Mouse (Mus musculus) adrenal gland, adult 18-20 months (tissue): ENCODE measurements at regions not wholly inside any gene's neighbourhood (a gene's known extent, or its start where the extent isn't known, plus 50 kb on each side); places are given as distances from the start of the nearest gene placed in this dataset.
"Not testable (repeated sequence)": the region's sequence is repeated elsewhere in the genome, so short reads cannot be mapped to it uniquely, and the experiment has no call there.

Experiments
- DNase-seq, 2 experiments: peaks; one replicate each; pipeline ENCODE4 v3.0.0; 2021 to 2022; ENCODE audit warnings: low spot score in 2 of 2

DNA sequence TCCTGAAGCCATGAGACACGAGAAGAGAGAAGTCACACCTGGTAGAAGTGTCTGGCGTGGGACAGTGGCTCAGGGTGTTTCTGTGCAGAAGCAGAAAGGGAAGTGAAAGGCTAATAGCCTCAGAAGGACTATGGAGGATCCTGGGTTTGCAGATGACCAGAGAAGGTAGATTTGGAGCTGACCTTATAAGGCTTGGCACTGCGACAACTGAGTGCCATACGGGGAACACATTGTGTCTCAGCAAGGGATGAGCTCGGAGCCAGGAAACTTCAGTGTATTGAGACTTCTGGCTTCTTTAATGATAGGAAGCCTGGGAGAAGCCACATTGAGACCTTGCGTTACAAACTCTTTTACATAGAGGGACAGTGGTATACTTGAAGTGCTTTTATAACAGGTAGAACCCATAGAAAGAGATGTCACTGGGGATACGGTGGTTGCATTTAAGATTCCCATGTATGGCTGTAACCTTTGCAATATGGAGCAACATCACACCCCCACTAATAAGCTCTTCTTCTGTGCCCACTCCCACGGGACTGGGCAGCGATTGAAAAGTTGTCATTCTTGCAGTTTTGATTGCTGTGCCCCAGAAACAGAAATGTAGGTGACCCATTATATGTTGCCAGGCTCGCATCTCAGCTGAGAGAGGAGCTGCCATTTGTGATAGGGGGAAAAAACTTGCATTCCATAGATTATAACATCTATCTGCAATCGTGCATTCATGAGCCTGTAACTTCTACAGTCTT, 61.8 kb upstream of the Dync1i1 start:
- DNase-seq: no peak

DNA sequence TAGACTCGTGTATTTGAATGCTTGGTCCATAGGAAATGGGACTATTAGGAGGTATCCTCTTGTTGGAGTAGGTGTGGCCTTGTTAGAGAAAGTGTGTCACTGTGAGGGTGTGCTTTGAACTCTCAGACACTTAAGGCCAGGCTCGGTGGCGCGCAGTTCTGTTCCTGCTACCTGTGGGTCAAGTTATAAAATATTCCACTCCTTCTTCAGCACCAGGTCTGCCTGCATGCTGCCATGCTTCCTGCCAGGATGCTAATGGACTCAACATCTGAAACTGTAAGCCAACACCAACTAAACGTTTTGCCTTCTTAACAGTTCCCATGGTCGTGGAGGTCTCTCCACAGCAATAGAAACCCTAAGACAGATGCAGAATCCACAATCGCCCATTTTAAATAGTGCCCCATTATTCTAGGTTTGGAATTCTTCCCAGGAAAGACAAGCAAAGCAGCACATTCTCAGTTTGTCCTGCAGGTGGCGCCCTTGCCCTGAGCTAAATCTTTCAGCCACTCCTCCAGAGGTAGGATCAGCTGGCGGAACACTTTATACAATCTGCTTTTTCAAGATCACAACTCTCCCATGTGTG, 80.2 kb upstream of the Dync1i1 start:
- peak; percentile 71 to 73 for DNase-seq

DNA sequence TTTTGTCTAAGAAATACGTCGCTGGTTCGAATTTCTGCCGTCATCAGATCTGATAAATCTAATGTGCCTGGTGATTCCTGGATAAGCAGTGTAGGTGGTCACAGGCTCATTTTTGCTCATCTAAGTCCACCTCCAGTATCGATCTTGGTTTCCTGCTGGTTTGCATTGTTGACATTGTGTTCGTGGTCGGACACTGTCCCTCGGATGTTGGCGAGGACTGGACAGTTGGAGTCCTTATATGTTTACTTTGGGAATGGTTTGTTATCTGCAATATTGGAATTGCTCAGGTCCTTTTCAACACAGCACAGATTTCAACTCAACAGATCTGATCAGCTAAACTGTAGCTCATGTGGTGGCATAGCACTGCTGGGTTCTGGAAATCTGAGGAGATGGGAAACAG, 91.2 kb upstream of the Dync1i1 start:
- no peak for DNase-seq

DNA sequence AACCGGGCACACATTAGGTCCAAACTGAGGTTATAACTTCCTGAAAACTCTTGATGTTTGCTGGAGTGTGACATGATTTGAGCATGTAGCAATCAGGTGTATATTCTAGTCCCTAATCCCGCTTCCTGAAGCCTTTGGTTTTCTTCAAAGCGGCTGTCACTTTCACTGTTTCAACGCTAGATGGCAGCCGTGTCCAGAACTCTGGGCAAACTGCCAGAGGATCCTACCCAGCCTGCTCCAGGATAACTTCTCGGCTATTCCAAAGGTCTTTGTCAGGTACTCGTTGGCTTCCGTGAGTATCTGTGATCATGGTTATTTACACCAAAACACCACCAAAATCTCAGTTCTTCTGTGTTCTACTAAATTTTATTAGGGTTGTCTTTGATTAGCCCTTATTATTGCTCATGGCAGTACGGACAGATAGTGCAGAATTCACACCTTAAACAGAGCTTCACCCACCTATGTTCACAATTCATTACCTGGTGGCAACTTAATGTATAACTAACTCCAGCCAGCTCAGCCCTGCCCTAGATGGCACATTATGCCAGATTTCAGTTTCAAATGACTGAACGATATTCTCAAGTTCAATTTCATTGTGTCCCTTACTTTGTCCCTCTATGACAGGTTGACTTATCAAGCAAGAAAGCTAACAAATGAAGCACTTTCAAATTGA, 92.3 kb upstream of the Dync1i1 start:
- peak; percentile 57 to 66 for DNase-seq

DNA sequence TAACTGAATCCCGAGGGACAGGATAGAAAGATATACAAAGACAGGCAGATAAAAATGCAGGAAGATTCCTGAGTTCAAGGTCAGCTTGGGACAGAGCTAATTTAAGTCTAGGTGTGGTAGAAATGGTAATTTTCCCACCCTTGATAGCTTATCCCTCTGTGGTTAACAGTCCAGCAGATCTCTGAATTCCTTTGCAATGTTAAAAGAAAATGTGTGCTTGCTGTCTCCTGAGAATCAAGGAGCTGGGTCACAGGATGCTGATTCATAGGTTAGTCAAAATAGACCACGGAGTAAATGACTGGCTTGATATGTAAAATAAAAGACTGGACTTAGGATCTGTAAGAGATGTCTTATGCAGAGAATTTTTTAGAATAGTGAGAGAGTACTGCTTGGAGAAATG, 101.4 kb upstream of the Dync1i1 start:
- no peak for DNase-seq

DNA sequence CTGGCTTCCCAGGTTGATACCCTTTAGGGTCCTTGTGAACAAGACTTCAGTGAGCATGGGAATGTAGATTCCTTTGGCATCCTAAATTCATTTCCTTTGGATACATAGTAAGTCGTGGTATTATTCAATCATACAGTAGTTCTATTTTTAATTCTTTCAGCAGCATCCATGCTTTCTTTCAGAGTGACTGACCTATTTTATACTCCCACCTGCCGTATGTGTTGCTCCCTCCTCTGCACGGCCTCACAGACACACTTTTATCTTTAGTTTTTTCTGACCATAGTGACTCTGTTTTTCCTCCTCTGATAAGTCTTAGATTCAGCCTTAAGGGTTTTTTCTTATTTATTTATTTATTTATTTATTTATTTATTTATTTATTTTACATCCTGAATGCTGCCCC, 103.9 kb upstream of the Dync1i1 start:
- no peak for DNase-seq

DNA sequence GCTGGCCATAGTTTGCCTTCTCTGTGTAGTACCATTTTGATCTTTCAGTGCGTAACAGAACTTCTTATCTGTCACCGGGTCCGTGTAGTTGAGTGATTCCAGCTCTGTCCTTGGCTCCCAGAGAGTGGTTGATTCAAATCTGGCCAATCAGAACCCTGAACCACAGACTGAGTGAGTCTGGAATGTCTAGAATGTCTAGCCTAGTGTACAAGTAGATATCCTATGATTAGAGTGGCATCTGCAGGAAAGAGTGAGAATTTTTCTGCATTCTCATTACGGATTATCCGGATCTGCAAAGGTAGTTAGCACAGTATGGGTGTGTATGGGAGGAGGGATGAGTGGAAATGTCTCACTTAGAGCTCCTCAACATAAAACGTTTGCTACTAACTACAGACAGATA, 97.9 kb upstream of the Pdk4 start:
- no peak for DNase-seq

DNA sequence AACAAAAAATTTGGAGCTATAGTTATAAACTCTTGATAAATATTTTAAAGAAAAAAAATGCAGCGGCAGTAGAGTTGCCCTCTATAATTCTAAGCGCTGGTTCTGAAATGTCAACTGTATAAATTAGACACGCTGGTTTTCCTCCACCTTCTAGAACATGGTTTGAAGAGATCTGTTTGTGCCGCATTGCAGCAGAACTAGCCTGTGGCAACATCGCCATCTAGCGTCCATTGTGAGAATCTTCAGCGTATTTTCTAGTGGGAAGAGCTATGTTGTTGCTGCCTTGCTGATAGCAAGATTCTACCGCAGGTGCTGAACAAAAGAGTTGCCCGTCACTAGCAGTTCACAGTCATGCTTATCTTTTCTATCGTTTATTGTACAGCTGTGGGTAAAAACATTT, 93.5 kb upstream of the Pdk4 start:
- DNase-seq: peak; percentile 65 to 67

DNA sequence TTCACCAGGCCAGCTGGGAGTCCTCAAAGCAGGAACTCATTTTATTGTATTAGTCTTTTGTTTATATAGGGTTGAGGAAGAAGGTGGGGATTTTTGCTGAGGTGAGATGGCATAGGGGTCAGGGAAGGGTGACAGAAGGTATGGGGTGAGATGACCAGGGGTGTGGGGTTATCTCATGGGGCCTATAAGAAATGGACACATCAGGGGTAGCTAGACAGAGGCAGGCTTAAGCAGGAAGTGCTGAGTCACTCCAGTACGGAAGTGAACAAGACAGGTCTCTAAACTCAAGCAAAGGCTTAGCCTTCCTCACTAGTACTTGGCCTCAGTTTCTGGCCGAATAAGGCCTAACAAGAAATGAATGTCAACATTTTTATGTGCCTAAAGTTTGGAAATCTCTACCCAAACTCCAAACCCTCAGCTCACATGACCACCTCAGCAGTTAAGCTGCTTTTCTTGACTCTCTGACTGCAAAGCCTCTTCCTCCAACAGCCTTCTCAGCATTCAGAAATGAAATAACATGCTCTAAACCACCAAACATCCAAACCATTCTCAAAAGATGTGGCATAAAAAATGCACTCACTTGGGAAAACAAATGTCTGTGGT, 86.9 kb upstream of the Pdk4 start:
- DNase-seq: no peak

DNA sequence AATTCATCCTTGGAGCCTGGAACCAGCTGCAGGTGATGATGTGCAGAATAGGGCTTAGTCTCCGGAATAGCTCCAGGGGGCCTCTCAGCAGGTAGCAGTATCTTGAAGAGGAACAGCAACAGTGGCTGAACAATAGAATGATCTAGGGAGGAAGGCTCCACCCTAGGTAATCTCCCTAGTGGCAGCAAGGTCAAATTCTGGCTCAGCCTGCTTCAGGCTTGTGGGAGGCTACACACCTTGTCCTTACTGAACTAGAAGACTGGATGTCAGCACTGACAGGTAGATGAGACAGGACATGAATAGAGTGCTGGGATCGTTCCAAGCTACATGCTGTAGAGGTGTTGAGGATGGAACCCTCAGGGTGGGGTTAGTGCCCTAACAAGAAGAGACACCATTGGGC, 80.8 kb upstream of the Pdk4 start:
- DNase-seq: not testable (repeated sequence)

DNA sequence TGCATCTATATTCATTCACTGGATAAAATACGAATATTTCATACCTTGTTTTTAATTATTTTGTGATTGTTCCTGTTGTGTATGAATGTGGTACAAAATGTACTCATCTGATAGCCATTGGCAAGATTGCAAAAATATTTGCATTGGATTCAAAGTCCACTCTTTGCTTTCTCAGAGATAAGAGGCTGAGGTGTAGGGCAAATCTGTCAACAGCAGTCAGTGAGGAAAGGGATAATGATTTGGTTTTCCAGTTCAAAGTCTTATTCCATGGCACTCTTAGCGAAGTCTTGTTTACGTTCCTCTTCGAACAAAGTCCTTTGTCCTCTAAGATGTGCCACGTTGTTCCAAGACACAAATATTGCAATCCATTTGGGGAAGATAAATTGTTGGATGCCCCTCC, 70.5 kb upstream of the Pdk4 start:
- DNase-seq: no peak

DNA sequence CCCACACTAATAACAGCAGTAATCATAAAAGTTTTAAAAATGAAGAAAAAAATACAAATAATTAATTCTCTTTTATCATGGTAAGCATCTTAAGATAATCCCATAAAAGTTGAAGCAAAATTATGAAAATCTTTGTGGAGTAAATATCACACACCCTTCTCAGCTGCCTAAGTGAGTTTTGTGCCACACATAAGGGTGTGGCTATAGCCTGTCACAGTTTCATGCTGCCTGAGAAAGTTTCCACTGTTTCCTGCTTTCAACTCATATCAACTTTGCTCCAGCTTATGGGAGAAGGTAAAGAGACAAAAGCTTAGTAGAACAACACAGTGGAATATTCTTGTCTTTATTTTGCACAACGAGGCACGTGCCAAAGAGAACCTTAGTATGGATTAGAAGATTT, 68.9 kb upstream of the Pdk4 start:
- DNase-seq: no peak

DNA sequence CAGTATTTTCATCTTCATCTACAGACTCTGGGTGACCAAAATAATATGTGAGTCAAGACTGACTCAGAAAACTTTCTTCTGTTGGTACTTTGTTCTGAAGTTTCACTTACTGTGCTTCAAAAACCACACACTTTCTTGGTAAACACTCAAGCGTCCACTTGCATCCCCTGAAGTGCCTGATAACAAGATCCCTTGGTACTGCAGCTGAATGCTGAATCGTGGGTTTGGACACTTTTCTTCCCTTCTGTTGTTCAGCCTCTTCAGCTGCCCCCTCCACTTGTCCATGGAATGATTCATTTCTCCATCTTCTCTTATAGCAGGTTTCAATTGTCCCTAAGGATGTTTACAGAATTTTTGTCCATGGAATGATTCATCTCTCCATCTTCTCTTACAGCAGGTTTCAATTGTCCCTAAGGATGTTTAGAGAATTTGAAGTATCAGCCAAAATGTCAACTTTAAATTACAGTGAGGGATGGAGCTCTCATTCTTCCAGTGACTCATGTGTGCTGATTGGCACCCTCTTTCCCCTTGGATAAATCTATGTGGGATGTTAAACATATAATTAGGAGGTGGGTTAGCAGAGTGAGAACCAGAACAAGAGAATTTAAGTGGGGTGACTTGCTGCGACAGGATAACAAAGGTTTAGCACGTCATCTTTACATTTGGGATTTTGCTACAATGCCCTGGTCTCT, 57.7 kb upstream of the Pdk4 start:
- no peak for DNase-seq

DNA sequence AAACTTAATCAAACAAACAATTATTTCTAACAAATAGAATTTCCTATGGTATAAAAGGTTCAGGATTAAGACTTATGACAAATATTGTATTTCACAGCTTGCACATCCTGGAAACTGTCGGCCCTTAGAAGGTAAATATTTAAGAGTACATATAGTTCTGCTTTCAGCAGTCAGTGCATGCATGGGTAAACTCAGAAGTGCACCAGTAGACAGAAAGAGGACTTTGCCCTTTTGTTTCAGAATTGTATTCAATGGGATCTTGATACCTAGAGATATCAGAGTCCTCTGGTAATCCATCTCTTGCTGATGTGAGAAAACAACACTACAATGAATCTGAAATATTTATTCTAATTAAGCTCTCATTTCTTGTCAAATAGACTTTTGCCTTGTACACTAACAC, 54.0 kb upstream of the Pdk4 start:
- no peak for DNase-seq
